8 mouse cellular contexts compared by ENCODE assay signal in the genomic region with DNA sequence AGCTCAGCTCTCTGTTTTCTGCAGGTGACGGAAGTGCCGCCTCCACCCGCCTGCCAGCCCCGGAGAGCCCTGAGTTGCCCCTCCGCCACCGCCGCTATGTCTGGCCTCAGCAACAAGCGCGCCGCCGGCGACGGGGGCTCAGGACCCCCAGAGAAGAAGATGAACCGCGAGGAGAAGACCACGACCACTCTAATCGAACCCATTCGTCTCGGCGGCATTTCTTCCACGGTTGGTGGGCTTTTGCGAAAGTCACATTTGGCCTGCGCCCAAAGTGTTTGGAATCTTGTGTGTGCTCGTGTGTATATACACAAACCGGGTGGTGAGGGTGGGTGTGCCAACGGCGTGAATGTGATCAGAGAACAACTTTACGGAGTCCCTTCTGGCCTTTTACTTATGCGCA. TPM values are rescaled to one million over a fixed set of nuclear protein-coding genes. Genes with fewer than 3 reads are reported as not detected.
A peak's percentile ranks its signal among the peaks of the same experiment; 100 is the strongest.
DNase-seq lines count a peak whose midpoint lies in the region; ATAC-seq and TF ChIP-seq lines count a peak whose summit lies in the region.

No protein-coding gene starts in this region.

- no peak for ATAC-seq in megakaryocyte, adult 5-6 weeks (ENCODE audit: poor library complexity, severe bottlenecking)
- peak; percentile 0; the same call in 1 of the 2 replicates for ATAC-seq in embryonic facial prominence, embryonic 15.5 days (ENCODE audit: insufficient number of reproducible peaks, low FRiP score, low TSS enrichment, low read depth)
- ATAC-seq in limb, embryonic 11.5 days (ENCODE audit: insufficient number of reproducible peaks, low FRiP score, low TSS enrichment, low read depth), result no peak

- no peak for TF ChIP-seq CTCF in olfactory bulb, adult 2 months (IDR thresholded peaks at IDR 0.05; ENCODE audit: insufficient read depth, low read depth, low read length)

- H3K36me3 ChIP-seq in megakaryocyte, embryonic 14.5 days (replicated peaks; ENCODE audit: low read length), result peaks cover 65% of the 10 kb centered on the region
- H3K36me3 ChIP-seq in embryonic facial prominence, embryonic 15.5 days, result peaks cover 48% of the 10 kb centered on the region
- peaks cover 17% of the 10 kb centered on the region for H3K36me3 ChIP-seq in limb, embryonic 11.5 days (ENCODE audit: control insufficient read depth, insufficient read depth, low read length)

- DNase-seq in limb, embryonic 11.5 days (ENCODE audit: low spot score), result no peak
- no peak for DNase-seq in gastrocnemius, postnatal 25 days
- DNase-seq in layer of hippocampus, postnatal 36 days, result no peak
- DNase-seq in thymus, adult 18-20 months, result no peak

- 4% methylated on average over 29 of the region's 29 CpGs for WGBS in embryonic facial prominence, embryonic 15.5 days
- 6% methylated on average over 29 of the region's 29 CpGs for whole genome bisulfite sequencing in limb, embryonic 11.5 days
- 4% methylated on average over 29 of the region's 29 CpGs for WGBS in olfactory bulb, adult 2 months

- H3K4me2 ChIP-seq in embryonic facial prominence, embryonic 15.5 days (replicated peaks), result peak overlapping the region; percentile 94
- peak overlapping the region; percentile 72 for H3K4me2 ChIP-seq in limb, embryonic 11.5 days (ENCODE audit: low read depth, severe bottlenecking)

- H3K27ac ChIP-seq in embryonic facial prominence, embryonic 15.5 days (replicated peaks), result peak overlapping the region; percentile 87; the same call in 1 of the 2 replicates
- H3K27ac ChIP-seq in limb, embryonic 11.5 days (replicated peaks; ENCODE audit: low read depth, low read length), result no peak overlapping the region
- H3K27ac ChIP-seq in olfactory bulb, adult 2 months (ENCODE audit: insufficient read depth, low read depth, low read length), result peak overlapping the region; percentile 43; the same call in 1 of the 2 replicates

- H3K9me3 ChIP-seq in megakaryocyte, embryonic 14.5 days, result no peaks in the 10 kb centered on the region
- H3K9me3 ChIP-seq in embryonic facial prominence, embryonic 15.5 days (replicated peaks), result no peaks in the 10 kb centered on the region
- H3K9me3 ChIP-seq in limb, embryonic 11.5 days (ENCODE audit: control insufficient read depth, low read length), result no peaks in the 10 kb centered on the region

- TF ChIP-seq POLR2A in olfactory bulb, adult 2 months (IDR thresholded peaks at IDR 0.05; ENCODE audit: insufficient read depth, low read depth, low read length), result no peak

- no peaks in the 10 kb centered on the region for H3K27me3 ChIP-seq in megakaryocyte, embryonic 14.5 days (replicated peaks)
- H3K27me3 ChIP-seq in embryonic facial prominence, embryonic 15.5 days, result no peaks in the 10 kb centered on the region
- no peaks in the 10 kb centered on the region for H3K27me3 ChIP-seq in limb, embryonic 11.5 days (ENCODE audit: control insufficient read depth, insufficient read depth, low read length)

- peak overlapping the region; percentile 90 for H3K9ac ChIP-seq in embryonic facial prominence, embryonic 15.5 days
- peak overlapping the region; percentile 79 for H3K9ac ChIP-seq in limb, embryonic 11.5 days (ENCODE audit: low read length)

- H3K4me1 ChIP-seq in megakaryocyte, embryonic 14.5 days, result peaks cover 64% of the 10 kb centered on the region
- peaks cover 19% of the 10 kb centered on the region for H3K4me1 ChIP-seq in embryonic facial prominence, embryonic 15.5 days
- H3K4me1 ChIP-seq in limb, embryonic 11.5 days (ENCODE audit: control insufficient read depth, insufficient read depth, low read length), result peaks cover 3% of the 10 kb centered on the region
- peaks cover 24% of the 10 kb centered on the region for H3K4me1 ChIP-seq in olfactory bulb, adult 2 months (ENCODE audit: control insufficient read depth, insufficient read depth, low read length)

- H3K4me3 ChIP-seq in megakaryocyte, embryonic 14.5 days (replicated peaks), result peak overlapping the region; percentile 97
- peak overlapping the region; percentile 95 for H3K4me3 ChIP-seq in embryonic facial prominence, embryonic 15.5 days (replicated peaks)
- H3K4me3 ChIP-seq in limb, embryonic 11.5 days (ENCODE audit: low read depth, low read length), result peak overlapping the region; percentile 91
- peak overlapping the region; percentile 92 for H3K4me3 ChIP-seq in olfactory bulb, adult 2 months (ENCODE audit: insufficient read depth, low read depth, low read length)

RNA-seq across cellular contexts. Expression of a gene that starts 0.3 kb away (rescaled TPM):
- polyA plus RNA-seq in megakaryocyte, embryonic 14.5 days (2012; ENCODE audit: insufficient read depth, low replicate concordance), result 14.7 and 20.8 TPM in 2 replicates
- 14.1 and 18.8 TPM in 2 replicates for total RNA-seq in megakaryocyte, adult 5-6 weeks (2015)
- 35.1 and 48.0 TPM in 2 replicates for total RNA-seq in megakaryocyte, adult 5-6 weeks (2017)
- polyA plus RNA-seq in embryonic facial prominence, embryonic 15.5 days (2015; fragmentation: Nextera tagmentation; extraction: Ambion mirVana), result 47.5 and 51.5 TPM in 2 replicates
- 44.3 and 49.1 TPM in 2 replicates for polyA plus RNA-seq in limb, embryonic 11.5 days (2014; fragmentation: Nextera tagmentation; extraction: Ambion mirVana)
- polyA plus RNA-seq in olfactory bulb, adult 2 months (2012; ENCODE audit: insufficient read depth, insufficient read length, low replicate concordance, missing spikeins), result 81.5 TPM in 1 of 2 replicates, not detected in the other
- 10 to 100 TPM; 29.4 to 30.0 TPM for total RNA-seq in gastrocnemius, postnatal 25 days (2021)
- total RNA-seq in layer of hippocampus, postnatal 36 days (2021), result 10 to 100 TPM; 64.2 to 66.7 TPM

RNA-seq across cellular contexts. Expression of a gene that starts 0.5 kb away (rescaled TPM):
- polyA plus RNA-seq in megakaryocyte, embryonic 14.5 days (2012; ENCODE audit: insufficient read depth, low replicate concordance), result 23.5 and 28.8 TPM in 2 replicates
- total RNA-seq in megakaryocyte, adult 5-6 weeks (2015), result 2.6 and 6.3 TPM in 2 replicates
- total RNA-seq in megakaryocyte, adult 5-6 weeks (2017), result 2.5 and 11.0 TPM in 2 replicates
- polyA plus RNA-seq in embryonic facial prominence, embryonic 15.5 days (2015; fragmentation: Nextera tagmentation; extraction: Ambion mirVana), result 19.2 and 29.0 TPM in 2 replicates
- 11.5 and 12.3 TPM in 2 replicates for polyA plus RNA-seq in limb, embryonic 11.5 days (2014; fragmentation: Nextera tagmentation; extraction: Ambion mirVana)
- polyA plus RNA-seq in olfactory bulb, adult 2 months (2012; ENCODE audit: insufficient read depth, insufficient read length, low replicate concordance, missing spikeins), result not detected in 2 replicates
- total RNA-seq in gastrocnemius, postnatal 25 days (2021), result 1 to 10 TPM; 2.1 to 4.5 TPM
- 1 to 10 TPM; 8.4 to 8.6 TPM for total RNA-seq in layer of hippocampus, postnatal 36 days (2021)

RNA-seq across cellular contexts. Expression of a gene that starts 15.8 kb away (rescaled TPM):
- 19.1 and 27.2 TPM in 2 replicates for polyA plus RNA-seq in megakaryocyte, embryonic 14.5 days (2012; ENCODE audit: insufficient read depth, low replicate concordance)
- 31.6 and 39.4 TPM in 2 replicates for total RNA-seq in megakaryocyte, adult 5-6 weeks (2015)
- total RNA-seq in megakaryocyte, adult 5-6 weeks (2017), result 25.7 and 30.5 TPM in 2 replicates
- polyA plus RNA-seq in embryonic facial prominence, embryonic 15.5 days (2015; fragmentation: Nextera tagmentation; extraction: Ambion mirVana), result 40.0 TPM in 2 replicates
- 45.7 and 48.8 TPM in 2 replicates for polyA plus RNA-seq in limb, embryonic 11.5 days (2014; fragmentation: Nextera tagmentation; extraction: Ambion mirVana)
- not detected in 2 replicates for polyA plus RNA-seq in olfactory bulb, adult 2 months (2012; ENCODE audit: insufficient read depth, insufficient read length, low replicate concordance, missing spikeins)
- total RNA-seq in gastrocnemius, postnatal 25 days (2021), result 1 to 10 TPM; 8.2 to 9.4 TPM
- 10 to 100 TPM; 86.3 to 95.5 TPM for total RNA-seq in layer of hippocampus, postnatal 36 days (2021)

RNA-seq across cellular contexts. Expression of a gene that starts 26.7 kb away (rescaled TPM):
- 2.9 TPM in 1 of 2 replicates, not detected in the other for polyA plus RNA-seq in megakaryocyte, embryonic 14.5 days (2012; ENCODE audit: insufficient read depth, low replicate concordance)
- 3.5 TPM in 2 replicates for total RNA-seq in megakaryocyte, adult 5-6 weeks (2015)
- 4.2 and 5.8 TPM in 2 replicates for total RNA-seq in megakaryocyte, adult 5-6 weeks (2017)
- polyA plus RNA-seq in embryonic facial prominence, embryonic 15.5 days (2015; fragmentation: Nextera tagmentation; extraction: Ambion mirVana), result 11.4 and 11.9 TPM in 2 replicates
- 28.0 and 31.8 TPM in 2 replicates for polyA plus RNA-seq in limb, embryonic 11.5 days (2014; fragmentation: Nextera tagmentation; extraction: Ambion mirVana)
- polyA plus RNA-seq in olfactory bulb, adult 2 months (2012; ENCODE audit: insufficient read depth, insufficient read length, low replicate concordance, missing spikeins), result not detected in 2 replicates
- total RNA-seq in gastrocnemius, postnatal 25 days (2021), result 1 to 10 TPM; 8.4 to 9.4 TPM
- total RNA-seq in layer of hippocampus, postnatal 36 days (2021), result 10 to 100 TPM; 23.9 to 24.2 TPM

RNA-seq across cellular contexts. Expression of a gene that starts 27.7 kb away (rescaled TPM):
- 0.34 TPM in 1 of 2 replicates, not detected in the other for polyA plus RNA-seq in megakaryocyte, embryonic 14.5 days (2012; ENCODE audit: insufficient read depth, low replicate concordance)
- not detected in 2 replicates for total RNA-seq in megakaryocyte, adult 5-6 weeks (2015)
- total RNA-seq in megakaryocyte, adult 5-6 weeks (2017), result 2.5 TPM in 1 of 2 replicates, not detected in the other
- 6.5 and 12.8 TPM in 2 replicates for polyA plus RNA-seq in embryonic facial prominence, embryonic 15.5 days (2015; fragmentation: Nextera tagmentation; extraction: Ambion mirVana)
- 4.7 and 9.9 TPM in 2 replicates for polyA plus RNA-seq in limb, embryonic 11.5 days (2014; fragmentation: Nextera tagmentation; extraction: Ambion mirVana)
- polyA plus RNA-seq in olfactory bulb, adult 2 months (2012; ENCODE audit: insufficient read depth, insufficient read length, low replicate concordance, missing spikeins), result not detected in 2 replicates
- total RNA-seq in gastrocnemius, postnatal 25 days (2021), result not detected
- 1 to 10 TPM in 1 of 2 experiments, under 1 TPM in 1; 0.38 to 1.2 TPM for total RNA-seq in layer of hippocampus, postnatal 36 days (2021)

Comparison
In these comparisons a context has a peak if more than half of its experiments do, and no peak if none do; other contexts are left out.
1. RNA of a gene that starts 0.5 kb away (polyA plus RNA-seq): 19.2 to 29.0 TPM in embryonic facial prominence, embryonic 15.5 days, 23.5 to 28.8 TPM in megakaryocyte, embryonic 14.5 days and 11.5 to 12.3 TPM in limb, embryonic 11.5 days; not detected in olfactory bulb, adult 2 months; every median in the first group is over 10 times any median in the second.
2. Peak in every context shown above with its lines, with median percentiles within 50 percentile points of each other: H3K4me3 ChIP-seq.